In genomic region chr4:41606784-41607183, GRCm38 (mm10) we compare ENCODE assay signal across 9 mouse cellular contexts. TPM values are rescaled to one million over a fixed set of nuclear protein-coding genes. Genes with fewer than 3 reads are reported as not detected.
DNase-seq lines count a peak whose midpoint lies in the region.
"Had no signal": no experiment of that assay in that cellular context is flagged by ENCODE, and none has a peak within 500 bp of the region (broad histone marks: within the 10 kb centered on the region; RNA-seq: fewer than 3 reads in every experiment).

No protein-coding gene starts in this region.

- peak; percentile 47 to 78 for DNase-seq in adrenal gland, adult (ENCODE audit: inconsistent age in 2 of 2, low spot score in 1 of 2)
- no peak for DNase-seq in adrenal gland, adult 8-10 months
- DNase-seq in spleen, postnatal 36 days (ENCODE audit: low spot score in 2 of 2), result peak; percentile 18 to 20
- DNase-seq in spleen, postnatal 4 days (ENCODE audit: low spot score in 2 of 2), result no peak
- peak; percentile 79 for DNase-seq in kidney, postnatal 14 days
- DNase-seq in testis, postnatal 14 days (ENCODE audit: low spot score), result peak; percentile 44
- no peak for DNase-seq in layer of hippocampus, adult 9-10 months (ENCODE audit: low spot score)
- DNase-seq in cerebellum, postnatal 14 days, result no peak

RNA-seq across cellular contexts. Expression of gene Enho, which starts 33.3 kb away (rescaled TPM):
- total RNA-seq in adrenal gland, adult 8-10 months (2022), result 1 to 10 TPM; 3.8 to 5.6 (median 4.9) TPM

RNA-seq across cellular contexts. Expression of gene Dnaic1, which starts 37.2 kb away (rescaled TPM):
- total RNA-seq in adrenal gland, adult 8-10 months (2022), result under 1 TPM in 3 of 4 experiments, not detected in 1; 0.49 to 0.94 (median 0.86) TPM
- total RNA-seq: gastrocnemius, postnatal 36 days had no signal

RNA-seq across cellular contexts. Expression of gene Fam219a, which starts 37.4 kb away (rescaled TPM):
- 10 to 100 TPM; 21.1 to 33.4 (median 27.0) TPM for total RNA-seq in adrenal gland, adult 8-10 months (2022)

Comparison
In these comparisons a context has a peak if more than half of its experiments do, and no peak if none do; other contexts are left out.
1. DNase-seq: peak in adrenal gland, adult (2 of 2), spleen, postnatal 36 days (2 of 2), kidney, postnatal 14 days (single experiment) and testis, postnatal 14 days (single experiment); none in adrenal gland, adult 8-10 months (single experiment), spleen, postnatal 4 days (0 of 2), layer of hippocampus, adult 9-10 months (single experiment) and cerebellum, postnatal 14 days (0 of 2).